Mouse (Mus musculus): ENCODE data around the gene Gucy2c. TPM values are rescaled to one million over a fixed set of nuclear protein-coding genes. Genes with fewer than 3 reads are reported as not detected.

Gucy2c gene
- polyA plus RNA-seq, 1 experiment from 2014 or later = 0.08 TPM

GRCm38 (mm10) chr6:136782146-136782545 is 581 bp upstream of the Gucy2c start:
- no peaks in the 10 kb centered on the region for H3K36me3 ChIP-seq
- ATAC-seq (ENCODE audit: insufficient number of reproducible peaks, low FRiP score, low TSS enrichment, low read depth) = no peak
- no peak overlapping the region for H3K4me3 ChIP-seq (replicated peaks)
- no peak overlapping the region for H3K9ac ChIP-seq
- H3K9me3 ChIP-seq (replicated peaks) = no peaks in the 10 kb centered on the region
- H3K27me3 ChIP-seq = no peaks in the 10 kb centered on the region
- 86% methylated on average over 12 of the region's 12 CpGs for WGBS
- no peak overlapping the region for H3K4me2 ChIP-seq (replicated peaks)
- no peak overlapping the region for H3K27ac ChIP-seq (replicated peaks)
- H3K4me1 ChIP-seq = no peaks in the 10 kb centered on the region

- Histone ChIP-seq H3K4me2 (replicated peaks) (no peak overlapping the region), H3K9me3 (replicated peaks) (no peaks in the 10 kb centered on the region), H3K4me1 (no peaks in the 10 kb centered on the region), H3K4me3 (replicated peaks) (no peak overlapping the region), H3K27me3 (no peaks in the 10 kb centered on the region), H3K27ac (replicated peaks) (no peak overlapping the region), H3K36me3 (no peaks in the 10 kb centered on the region), H3K9ac (no peak overlapping the region)
- ATAC-seq (ENCODE audit: insufficient number of reproducible peaks, low FRiP score, low TSS enrichment, low read depth) = no peak
- 82% methylated on average over 1 of the region's 1 CpGs for WGBS
These were observed 5.2 kb downstream of the Gucy2c start for GRCm38 (mm10) chr6:136776392-136776791.

- 82% methylated on average over 7 of the region's 7 CpGs for WGBS
- ATAC-seq (ENCODE audit: insufficient number of reproducible peaks, low FRiP score, low TSS enrichment, low read depth) = no peak
- no peak overlapping the region for H3K4me3 ChIP-seq (replicated peaks)
These were observed 11.7 kb downstream of the Gucy2c start for GRCm38 (mm10) chr6:136769859-136770258.

GRCm38 (mm10) chr6:136769143-136769542 is 12.4 kb downstream of the Gucy2c start:
- Histone ChIP-seq H3K4me1 (no peaks in the 10 kb centered on the region), H3K27ac (replicated peaks) (no peak overlapping the region)
- WGBS = 81% methylated on average over 8 of the region's 8 CpGs

More at GRCm38 (mm10) chr6:136769859-136770258, 11.7 kb downstream of the Gucy2c start:
- no peaks in the 10 kb centered on the region for H3K36me3 ChIP-seq
- no peak overlapping the region for H3K4me2 ChIP-seq (replicated peaks)
- no peaks in the 10 kb centered on the region for H3K9me3 ChIP-seq (replicated peaks)
- H3K27me3 ChIP-seq = no peaks in the 10 kb centered on the region
- H3K9ac ChIP-seq = no peak overlapping the region
- H3K4me1 ChIP-seq = no peaks in the 10 kb centered on the region
- no peak overlapping the region for H3K27ac ChIP-seq (replicated peaks)

GRCm38 (mm10) chr6:136763912-136764311 is 17.7 kb downstream of the Gucy2c start:
- Histone ChIP-seq H3K9ac (no peak overlapping the region), H3K4me1 (no peaks in the 10 kb centered on the region), H3K9me3 (replicated peaks) (no peaks in the 10 kb centered on the region), H3K36me3 (no peaks in the 10 kb centered on the region), H3K27me3 (no peaks in the 10 kb centered on the region), H3K4me2 (replicated peaks) (no peak overlapping the region), H3K27ac (replicated peaks) (no peak overlapping the region), H3K4me3 (replicated peaks) (no peak overlapping the region)
- no peak for ATAC-seq (ENCODE audit: insufficient number of reproducible peaks, low FRiP score, low TSS enrichment, low read depth)
- 65% methylated on average over 1 of the region's 1 CpGs for WGBS

More at GRCm38 (mm10) chr6:136769143-136769542, 12.4 kb downstream of the Gucy2c start:
- ATAC-seq (ENCODE audit: insufficient number of reproducible peaks, low FRiP score, low TSS enrichment, low read depth) = no peak
- Histone ChIP-seq H3K4me3 (replicated peaks) (no peak overlapping the region), H3K9me3 (replicated peaks) (no peaks in the 10 kb centered on the region), H3K9ac (no peak overlapping the region), H3K36me3 (no peaks in the 10 kb centered on the region), H3K4me2 (replicated peaks) (no peak overlapping the region), H3K27me3 (no peaks in the 10 kb centered on the region)

GRCm38 (mm10) chr6:136750567-136750966 is 31.0 kb downstream of the Gucy2c start:
- Histone ChIP-seq H3K27ac (replicated peaks) (no peak overlapping the region), H3K36me3 (no peaks in the 10 kb centered on the region), H3K9ac (no peak overlapping the region), H3K4me1 (no peaks in the 10 kb centered on the region), H3K4me3 (replicated peaks) (no peak overlapping the region), H3K9me3 (replicated peaks) (no peaks in the 10 kb centered on the region), H3K4me2 (replicated peaks) (no peak overlapping the region), H3K27me3 (no peaks in the 10 kb centered on the region)
- 83% methylated on average over 11 of the region's 11 CpGs for WGBS
- no peak for ATAC-seq (ENCODE audit: insufficient number of reproducible peaks, low FRiP score, low TSS enrichment, low read depth)

GRCm38 (mm10) chr6:136745586-136745985 is 36.0 kb downstream of the Gucy2c start:
- no peaks in the 10 kb centered on the region for H3K9me3 ChIP-seq (replicated peaks)
- no peak overlapping the region for H3K27ac ChIP-seq (replicated peaks)
- 69% methylated on average over 5 of the region's 5 CpGs for WGBS
- ATAC-seq (ENCODE audit: insufficient number of reproducible peaks, low FRiP score, low TSS enrichment, low read depth) = no peak
- no peaks in the 10 kb centered on the region; the same call in 1 of the 2 replicates for H3K4me1 ChIP-seq
- H3K27me3 ChIP-seq = no peaks in the 10 kb centered on the region
- no peak overlapping the region for H3K4me3 ChIP-seq (replicated peaks)
- no peak overlapping the region for H3K4me2 ChIP-seq (replicated peaks)
- no peak overlapping the region for H3K9ac ChIP-seq
- no peaks in the 10 kb centered on the region for H3K36me3 ChIP-seq

GRCm38 (mm10) chr6:136743729-136744128 is 37.8 kb downstream of the Gucy2c start:
- H3K9me3 ChIP-seq (replicated peaks) = no peaks in the 10 kb centered on the region
- no peak overlapping the region for H3K4me3 ChIP-seq (replicated peaks)
- no peak overlapping the region for H3K27ac ChIP-seq (replicated peaks)
- no peak overlapping the region for H3K4me2 ChIP-seq (replicated peaks)
- no peaks in the 10 kb centered on the region; the same call in 1 of the 2 replicates for H3K4me1 ChIP-seq
- no peak for ATAC-seq (ENCODE audit: insufficient number of reproducible peaks, low FRiP score, low TSS enrichment, low read depth)
- H3K27me3 ChIP-seq = no peaks in the 10 kb centered on the region
- no peak overlapping the region for H3K9ac ChIP-seq
- WGBS = 62% methylated on average over 7 of the region's 7 CpGs
- no peaks in the 10 kb centered on the region for H3K36me3 ChIP-seq

GRCm38 (mm10) chr6:136742352-136743118 is 39.0 kb downstream of the Gucy2c start:
- ATAC-seq (ENCODE audit: insufficient number of reproducible peaks, low FRiP score, low TSS enrichment, low read depth) = peak; percentile 63
- WGBS = 34% methylated on average over 10 of the region's 10 CpGs
- Histone ChIP-seq H3K9me3 (replicated peaks) (no peaks in the 10 kb centered on the region), H3K27me3 (no peaks in the 10 kb centered on the region), H3K4me2 (replicated peaks) (no peak overlapping the region), H3K4me3 (replicated peaks) (no peak overlapping the region), H3K9ac (no peak overlapping the region), H3K27ac (replicated peaks) (no peak overlapping the region), H3K4me1 (no peaks in the 10 kb centered on the region; the same call in 1 of the 2 replicates), H3K36me3 (no peaks in the 10 kb centered on the region)

- no peaks in the 10 kb centered on the region for H3K27me3 ChIP-seq
- WGBS = 83% methylated on average over 10 of the region's 10 CpGs
- no peak overlapping the region for H3K4me3 ChIP-seq (replicated peaks)
- no peak for ATAC-seq (ENCODE audit: insufficient number of reproducible peaks, low FRiP score, low TSS enrichment, low read depth)
- H3K4me1 ChIP-seq = no peaks in the 10 kb centered on the region; the same call in 1 of the 2 replicates
- H3K4me2 ChIP-seq (replicated peaks) = no peak overlapping the region
- no peak overlapping the region for H3K27ac ChIP-seq (replicated peaks)
- no peaks in the 10 kb centered on the region for H3K36me3 ChIP-seq
- no peak overlapping the region for H3K9ac ChIP-seq
- no peaks in the 10 kb centered on the region for H3K9me3 ChIP-seq (replicated peaks)
These were observed 40.3 kb downstream of the Gucy2c start for GRCm38 (mm10) chr6:136741281-136741680.

GRCm38 (mm10) chr6:136735766-136736165 is 45.8 kb downstream of the Gucy2c start:
- Histone ChIP-seq H3K4me1 (no peaks in the 10 kb centered on the region), H3K36me3 (no peaks in the 10 kb centered on the region), H3K9me3 (replicated peaks) (no peaks in the 10 kb centered on the region), H3K9ac (no peak overlapping the region), H3K27me3 (no peaks in the 10 kb centered on the region), H3K4me3 (replicated peaks) (no peak overlapping the region), H3K27ac (replicated peaks) (no peak overlapping the region), H3K4me2 (replicated peaks) (no peak overlapping the region)
- ATAC-seq (ENCODE audit: insufficient number of reproducible peaks, low FRiP score, low TSS enrichment, low read depth) = no peak
- 80% methylated on average over 7 of the region's 7 CpGs for WGBS

GRCm38 (mm10) chr6:136728144-136728543 is 53.4 kb downstream of the Gucy2c start:
- no peak overlapping the region for H3K4me3 ChIP-seq (replicated peaks)
- no peak for ATAC-seq (ENCODE audit: insufficient number of reproducible peaks, low FRiP score, low TSS enrichment, low read depth)
- no peak overlapping the region for H3K4me2 ChIP-seq (replicated peaks)
- WGBS = 86% methylated on average over 14 of the region's 14 CpGs
- no peaks in the 10 kb centered on the region for H3K9me3 ChIP-seq (replicated peaks)
- H3K4me1 ChIP-seq = no peaks in the 10 kb centered on the region
- no peaks in the 10 kb centered on the region for H3K36me3 ChIP-seq
- no peak overlapping the region for H3K9ac ChIP-seq
- no peak overlapping the region for H3K27ac ChIP-seq (replicated peaks)
- no peaks in the 10 kb centered on the region for H3K27me3 ChIP-seq

Measured in embryonic facial prominence, embryonic 15.5 days (tissue).